Mouse (Mus musculus) megakaryocyte, embryonic 14.5 days (primary cell): ENCODE data around the gene Ptprz1. TPM values are rescaled to one million over a fixed set of nuclear protein-coding genes. Genes with fewer than 3 reads are reported as not detected.

Source experiments
- H3K27me3 ChIP-seq: replicated peaks from 2 replicates; pipeline ENCODE3; 2012; ENCODE audit warnings: inconsistent platforms
- H3K36me3 ChIP-seq: replicated peaks from 2 replicates; pipeline ENCODE3; 2012; ENCODE audit warnings: low read length, inconsistent platforms, mixed read lengths
- H3K4me1 ChIP-seq: 2 replicates; pipeline ENCODE4 v1.6.1; 2012; ENCODE audit warnings: inconsistent platforms
- H3K4me3 ChIP-seq: replicated peaks from 2 replicates; pipeline ENCODE3; 2012; ENCODE audit warnings: moderate library complexity, mild to moderate bottlenecking, inconsistent platforms
- H3K9me3 ChIP-seq: 2 replicates; pipeline ENCODE4 v1.6.1; 2012; ENCODE audit warnings: inconsistent platforms
- FLI1 ChIP-seq: IDR thresholded peaks from 2 replicates; pipeline ENCODE4 v1.6.1; 2012; ENCODE audit warnings: low read length, inconsistent platforms, mixed read lengths
- GATA1 ChIP-seq: IDR thresholded peaks from 3 replicates; pipeline ENCODE4 v1.6.1; 2012; ENCODE audit warnings: mixed read lengths, low read length, inconsistent platforms, borderline replicate concordance
- polyA plus RNA-seq: library from polyadenylated mRNA; stranded (reverse); fragments of >175 nt; gene quantifications from 2 replicates; pipeline ENCODE4 v1.2.3, GENCODE M21; 2012; ENCODE audit warnings: low replicate concordance; ENCODE audit not compliant: insufficient read depth

The Ptprz1 gene
- polyA plus RNA-seq, 1 experiment = 0.07 TPM

GRCm38 (mm10) chr6:22909257-22909907 lies 34.1 kb downstream of the Ptprz1 start:
- no peak overlapping the region for H3K4me3 ChIP-seq
- no peaks in the 10 kb centered on the region for H3K27me3 ChIP-seq
- no peaks in the 10 kb centered on the region for H3K4me1 ChIP-seq
- H3K36me3 ChIP-seq = no peaks in the 10 kb centered on the region
- TF ChIP-seq FLI1 (no peak), GATA1 (no peak)
- H3K9me3 ChIP-seq = no peaks in the 10 kb centered on the region

GRCm38 (mm10) chr6:22909908-22910260 lies 34.6 kb downstream of the Ptprz1 start:
- H3K9me3 ChIP-seq = 0 out of 2 replicates have a peak, but pooled peaks cover 2% of the 10 kb centered on the region
- H3K27me3 ChIP-seq = no peaks in the 10 kb centered on the region

GRCm38 (mm10) chr6:22922880-22923279 lies 47.6 kb downstream of the Ptprz1 start:
- no peak for TF ChIP-seq GATA1
- TF ChIP-seq FLI1 = no peak
- H3K4me1 ChIP-seq = no peaks in the 10 kb centered on the region
- H3K27me3 ChIP-seq = no peaks in the 10 kb centered on the region
- no peaks in the 10 kb centered on the region for H3K9me3 ChIP-seq
- H3K36me3 ChIP-seq = no peaks in the 10 kb centered on the region
- no peak overlapping the region for H3K4me3 ChIP-seq

More at GRCm38 (mm10) chr6:22909908-22910260, 34.6 kb downstream of the Ptprz1 start:
- H3K4me1 ChIP-seq = no peaks in the 10 kb centered on the region
- H3K4me3 ChIP-seq = no peak overlapping the region
- TF ChIP-seq FLI1 (no peak), GATA1 (no peak)
- H3K36me3 ChIP-seq = no peaks in the 10 kb centered on the region

GRCm38 (mm10) chr6:22932768-22933265 lies 57.5 kb downstream of the Ptprz1 start:
- no peaks in the 10 kb centered on the region for H3K36me3 ChIP-seq
- H3K27me3 ChIP-seq = no peaks in the 10 kb centered on the region
- H3K4me1 ChIP-seq = no peaks in the 10 kb centered on the region
- TF ChIP-seq GATA1 (no peak), FLI1 (no peak)
- no peak overlapping the region for H3K4me3 ChIP-seq
- H3K9me3 ChIP-seq = no peaks in the 10 kb centered on the region

- Histone ChIP-seq H3K4me3 (no peak overlapping the region), H3K4me1 (no peaks in the 10 kb centered on the region), H3K36me3 (no peaks in the 10 kb centered on the region), H3K27me3 (no peaks in the 10 kb centered on the region), H3K9me3 (no peaks in the 10 kb centered on the region)
- TF ChIP-seq GATA1 (no peak), FLI1 (no peak)
These were observed 61.8 kb downstream of the Ptprz1 start for GRCm38 (mm10) chr6:22937126-22937525.

- no peaks in the 10 kb centered on the region for H3K9me3 ChIP-seq
- H3K36me3 ChIP-seq = no peaks in the 10 kb centered on the region
- H3K27me3 ChIP-seq = no peaks in the 10 kb centered on the region
- no peak overlapping the region for H3K4me3 ChIP-seq
- no peaks in the 10 kb centered on the region for H3K4me1 ChIP-seq
- TF ChIP-seq GATA1 = no peak
- no peak for TF ChIP-seq FLI1
These were observed 62.2 kb downstream of the Ptprz1 start for GRCm38 (mm10) chr6:22937526-22937925.

- H3K36me3 ChIP-seq = no peaks in the 10 kb centered on the region
- TF ChIP-seq GATA1 (no peak), FLI1 (no peak)
These were observed 68.9 kb downstream of the Ptprz1 start for GRCm38 (mm10) chr6:22944191-22944590.

GRCm38 (mm10) chr6:22963374-22963773 lies 88.1 kb downstream of the Ptprz1 start:
- no peak for TF ChIP-seq FLI1
- no peak for TF ChIP-seq GATA1
- Histone ChIP-seq H3K4me3 (no peak overlapping the region), H3K36me3 (no peaks in the 10 kb centered on the region), H3K4me1 (no peaks in the 10 kb centered on the region), H3K9me3 (no peaks in the 10 kb centered on the region), H3K27me3 (no peaks in the 10 kb centered on the region)

More at GRCm38 (mm10) chr6:22944191-22944590, 68.9 kb downstream of the Ptprz1 start:
- H3K4me3 ChIP-seq = no peak overlapping the region
- no peaks in the 10 kb centered on the region for H3K4me1 ChIP-seq
- H3K27me3 ChIP-seq = no peaks in the 10 kb centered on the region
- no peaks in the 10 kb centered on the region for H3K9me3 ChIP-seq

GRCm38 (mm10) chr6:22968073-22968472 lies 92.8 kb downstream of the Ptprz1 start:
- Histone ChIP-seq H3K36me3 (no peaks in the 10 kb centered on the region), H3K27me3 (no peaks in the 10 kb centered on the region), H3K9me3 (no peaks in the 10 kb centered on the region), H3K4me1 (no peaks in the 10 kb centered on the region), H3K4me3 (no peak overlapping the region)
- TF ChIP-seq FLI1 (no peak), GATA1 (no peak)

GRCm38 (mm10) chr6:22983769-22984519 lies 108.6 kb downstream of the Ptprz1 start:
- TF ChIP-seq GATA1 = no peak
- TF ChIP-seq FLI1 = no peak
- peaks cover 13% of the 10 kb centered on the region for H3K9me3 ChIP-seq
- no peaks in the 10 kb centered on the region for H3K4me1 ChIP-seq
- H3K36me3 ChIP-seq = no peaks in the 10 kb centered on the region
- no peaks in the 10 kb centered on the region for H3K27me3 ChIP-seq
- no peak overlapping the region for H3K4me3 ChIP-seq
